ENCODE assay signal across 8 mouse cellular contexts in the genomic region with DNA sequence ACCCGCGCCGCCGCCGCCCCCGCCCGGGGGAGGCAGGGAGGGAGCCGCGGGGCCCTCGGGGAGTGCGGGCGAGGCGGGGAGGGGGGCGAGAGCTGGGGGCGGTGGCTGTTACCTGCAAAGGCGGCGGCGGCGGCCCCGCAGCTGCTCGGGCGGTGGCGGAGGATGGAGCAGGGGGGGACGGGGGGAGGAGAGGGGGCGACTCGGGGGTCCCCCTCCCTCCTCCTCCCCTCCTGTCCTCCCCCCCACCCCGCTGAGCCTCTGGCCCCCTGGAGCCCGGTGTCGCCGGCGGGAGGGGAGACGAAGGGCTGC. TPM values are rescaled to one million over a fixed set of nuclear protein-coding genes. Genes with fewer than 3 reads are reported as not detected.
DNase-seq lines count a peak whose midpoint lies in the region; ATAC-seq and TF ChIP-seq lines count a peak whose summit lies in the region.

A gene (minus strand): TSS at position 170 of the 309 bp plus-strand sequence.

- H3K27me3 ChIP-seq in forebrain, embryonic 14.5 days (replicated peaks; ENCODE audit: control insufficient read depth, insufficient read depth, low read length) = no peaks in the 10 kb centered on the region
- H3K27me3 ChIP-seq in hindbrain, embryonic 14.5 days (ENCODE audit: control insufficient read depth, insufficient read depth, low read length) = no peaks in the 10 kb centered on the region; the same call in 1 of the 2 replicates
- peaks cover 17% of the 10 kb centered on the region for H3K27me3 ChIP-seq in liver, embryonic 16.5 days (ENCODE audit: control insufficient read depth, insufficient read depth, low read depth, low read length)
- no peaks in the 10 kb centered on the region for H3K27me3 ChIP-seq in stomach, embryonic 16.5 days (ENCODE audit: control insufficient read depth, insufficient read depth, low read length)

- H3K4me2 ChIP-seq in forebrain, embryonic 14.5 days (ENCODE audit: low read length) = peak within 1 kb of the TSS; percentile 84
- H3K4me2 ChIP-seq in hindbrain, embryonic 14.5 days (replicated peaks) = peak within 1 kb of the TSS; percentile 92
- H3K4me2 ChIP-seq in liver, embryonic 16.5 days (ENCODE audit: low read depth, low read length) = peak within 1 kb of the TSS; percentile 98
- peak within 1 kb of the TSS; percentile 82 for H3K4me2 ChIP-seq in stomach, embryonic 16.5 days (ENCODE audit: low read depth, low read length)

- peak within 1 kb of the TSS; percentile 99 for H3K9ac ChIP-seq in forebrain, embryonic 14.5 days (ENCODE audit: low read length)
- peak within 1 kb of the TSS; percentile 91 for H3K9ac ChIP-seq in hindbrain, embryonic 14.5 days
- peak within 1 kb of the TSS; percentile 73 for H3K9ac ChIP-seq in liver, embryonic 16.5 days (ENCODE audit: low read depth, low read length)
- peak within 1 kb of the TSS; percentile 94 for H3K9ac ChIP-seq in stomach, embryonic 16.5 days (ENCODE audit: low read length)

- no peaks in the 10 kb centered on the region for H3K36me3 ChIP-seq in forebrain, embryonic 14.5 days (ENCODE audit: control insufficient read depth, insufficient read depth, low read length)
- no peaks in the 10 kb centered on the region for H3K36me3 ChIP-seq in hindbrain, embryonic 14.5 days (replicated peaks; ENCODE audit: control insufficient read depth, insufficient read depth)
- no peaks in the 10 kb centered on the region for H3K36me3 ChIP-seq in liver, embryonic 16.5 days (ENCODE audit: control insufficient read depth, insufficient read depth)
- no peaks in the 10 kb centered on the region for H3K36me3 ChIP-seq in stomach, embryonic 16.5 days (ENCODE audit: control insufficient read depth, insufficient read depth, low read length)

- DNase-seq in layer of hippocampus, adult 2 months (ENCODE audit: low spot score in 2 of 2) = no peak
- no peak for DNase-seq in layer of hippocampus, adult 9-10 months (ENCODE audit: low spot score)
- DNase-seq in adrenal gland, adult 2 months = no peak
- DNase-seq in forebrain, embryonic 14.5 days (ENCODE audit: low spot score) = no peak
- no peak for DNase-seq in hindbrain, embryonic 14.5 days (ENCODE audit: low spot score)
- no peak for DNase-seq in embryo, embryonic 9.5 days (ENCODE audit: extremely low spot score)

- no peaks in the 10 kb centered on the region for H3K9me3 ChIP-seq in forebrain, embryonic 14.5 days (replicated peaks; ENCODE audit: control insufficient read depth, low read length)
- no peaks in the 10 kb centered on the region for H3K9me3 ChIP-seq in hindbrain, embryonic 14.5 days (ENCODE audit: control insufficient read depth, low read length)
- no peaks in the 10 kb centered on the region for H3K9me3 ChIP-seq in liver, embryonic 16.5 days (replicated peaks; ENCODE audit: control insufficient read depth, low read length)
- H3K9me3 ChIP-seq in stomach, embryonic 16.5 days (replicated peaks; ENCODE audit: control insufficient read depth, low read length) = no peaks in the 10 kb centered on the region

- peak within 1 kb of the TSS; percentile 73 for H3K4me3 ChIP-seq in layer of hippocampus, adult 2 months
- H3K4me3 ChIP-seq in forebrain, embryonic 14.5 days (ENCODE audit: low read depth, low read length) = peak within 1 kb of the TSS; percentile 96
- peak within 1 kb of the TSS; percentile 91 for H3K4me3 ChIP-seq in hindbrain, embryonic 14.5 days (replicated peaks; ENCODE audit: low read length)
- peak within 1 kb of the TSS; percentile 73 for H3K4me3 ChIP-seq in liver, embryonic 16.5 days (ENCODE audit: low read depth, low read length)
- peak within 1 kb of the TSS; percentile 87 for H3K4me3 ChIP-seq in stomach, embryonic 16.5 days (replicated peaks; ENCODE audit: low read length)

- WGBS in forebrain, embryonic 14.5 days = 0% methylated on average over 3 of the region's 32 CpGs
- whole genome bisulfite sequencing in hindbrain, embryonic 14.5 days = 10% methylated on average over 2 of the region's 32 CpGs
- WGBS in liver, embryonic 16.5 days (ENCODE audit: insufficient replicate concordance) = no CpG with 5 or more reads among the region's 32 CpGs
- WGBS in stomach, embryonic 16.5 days = 2% methylated on average over 7 of the region's 32 CpGs

- peak; percentile 65 for ATAC-seq in forebrain, embryonic 14.5 days
- peak; percentile 64 for ATAC-seq in hindbrain, embryonic 14.5 days (ENCODE audit: low FRiP score)
- peak; percentile 9 for ATAC-seq in liver, embryonic 16.5 days (ENCODE audit: low read depth)
- ATAC-seq in stomach, embryonic 16.5 days (ENCODE audit: insufficient read depth, low FRiP score) = peak; percentile 61; the same call in 1 of the 2 replicates

- H3K4me1 ChIP-seq in forebrain, embryonic 14.5 days (ENCODE audit: control insufficient read depth, insufficient read depth, low read length) = peaks cover 17% of the 10 kb centered on the region
- peaks cover 14% of the 10 kb centered on the region for H3K4me1 ChIP-seq in hindbrain, embryonic 14.5 days (replicated peaks; ENCODE audit: control insufficient read depth, insufficient read depth, low read length)
- H3K4me1 ChIP-seq in liver, embryonic 16.5 days (ENCODE audit: control insufficient read depth, low read depth, low read length) = peaks cover 5% of the 10 kb centered on the region
- no peaks in the 10 kb centered on the region for H3K4me1 ChIP-seq in stomach, embryonic 16.5 days (ENCODE audit: control insufficient read depth, insufficient read depth, low read length)

- H3K27ac ChIP-seq in layer of hippocampus, adult 2 months = peak within 1 kb of the TSS; percentile 98
- H3K27ac ChIP-seq in forebrain, embryonic 14.5 days (ENCODE audit: low read depth, low read length) = peak within 1 kb of the TSS; percentile 100
- peak within 1 kb of the TSS; percentile 99 for H3K27ac ChIP-seq in hindbrain, embryonic 14.5 days
- peak within 1 kb of the TSS; percentile 72 for H3K27ac ChIP-seq in liver, embryonic 16.5 days (ENCODE audit: low read length)
- H3K27ac ChIP-seq in stomach, embryonic 16.5 days (ENCODE audit: low read length) = peak within 1 kb of the TSS; percentile 90

- TF ChIP-seq CTCF in layer of hippocampus, adult 2 months (conservative IDR thresholded peaks at IDR 0.05) = no peak

RNA-seq across cellular contexts. Expression of the gene that starts here (rescaled TPM):
- 100 to 1,000 TPM; 253 to 255 TPM for total RNA-seq in layer of hippocampus, adult 2 months (2021)
- 10 to 100 TPM; 24.9 to 30.8 TPM for total RNA-seq in adrenal gland, adult 2 months (2021)
- 3.9 and 4.2 TPM in 2 replicates for polyA plus RNA-seq in adrenal gland, adult 2 months (2012; rRNA removed)
- 38.8 and 39.0 TPM in 2 replicates for polyA plus RNA-seq in forebrain, embryonic 14.5 days (2014; fragmentation: Nextera tagmentation; extraction: Ambion mirVana)
- 26.2 and 28.6 TPM in 2 replicates for polyA plus RNA-seq in hindbrain, embryonic 14.5 days (2014; fragmentation: Nextera tagmentation; extraction: Ambion mirVana)
- polyA plus RNA-seq in liver, embryonic 16.5 days (2015; fragmentation: Nextera tagmentation; extraction: Ambion mirVana) = 0.37 and 0.47 TPM in 2 replicates
- polyA plus RNA-seq in stomach, embryonic 16.5 days (2015; fragmentation: Nextera tagmentation; extraction: Ambion mirVana) = 4.1 and 4.4 TPM in 2 replicates

Comparison
In these comparisons a context has a peak if more than half of its experiments do, and no peak if none do; other contexts are left out.
1. RNA of the gene that starts here (total RNA-seq): 253 to 255 TPM in layer of hippocampus, adult 2 months; 24.9 to 30.8 TPM in adrenal gland, adult 2 months; every median in the first group is over 4 times any median in the second.
2. Peak in ATAC-seq, H3K4me3 ChIP-seq, H3K27ac ChIP-seq, H3K9ac ChIP-seq and H3K4me2 ChIP-seq in liver, embryonic 16.5 days; RNA of the gene not detected or under 1 TPM.
3. ATAC-seq: peak in every context shown above with its lines; median percentile 65 in forebrain, embryonic 14.5 days; 64 in hindbrain, embryonic 14.5 days; 61 in stomach, embryonic 16.5 days; 9 in liver, embryonic 16.5 days.
4. Peak in every context shown above with its lines, with median percentiles within 50 percentile points of each other: H3K27ac ChIP-seq, H3K4me3 ChIP-seq, H3K4me2 ChIP-seq and H3K9ac ChIP-seq.